Mouse (Mus musculus) C2C12 (cell line): ENCODE results near the gene Hcar1.

Experiments used
- CEBPB ChIP-seq: IDR thresholded peaks from one replicate; pipeline ENCODE4 v1.6.1; 2011; ENCODE audit warnings: low read depth, mild to moderate bottlenecking, control low read depth, moderate library complexity
- CTCF ChIP-seq: IDR thresholded peaks from one replicate; pipeline ENCODE4 v1.5.1; 2011; ENCODE audit not compliant: control insufficient read depth, insufficient read depth, insufficient read length
- FOSL1 ChIP-seq: IDR thresholded peaks from one replicate; pipeline ENCODE4 v1.8.0; 2011; ENCODE audit warnings: mild to moderate bottlenecking, low read length; ENCODE audit not compliant: poor library complexity, insufficient read depth, severe bottlenecking
- MAX ChIP-seq: IDR thresholded peaks from one replicate; pipeline ENCODE4 v1.6.1; 2011; ENCODE audit warnings: mild to moderate bottlenecking, control low read depth
- MYOG ChIP-seq: IDR thresholded peaks from one replicate; pipeline ENCODE4 v1.6.1; 2011; ENCODE audit not compliant: control insufficient read depth, insufficient read length; ENCODE audit errors: extremely low read depth

GRCm38 (mm10) chr5:123842935-123843282 is 36.9 kb downstream of the Hcar1 start:
- TF ChIP-seq CTCF (no peak), FOSL1 (no peak), MYOG (no peak), CEBPB (no peak), MAX (no peak)
